Mouse (Mus musculus): ENCODE data around the gene Fez1. TPM values are rescaled to one million over a fixed set of nuclear protein-coding genes. Genes with fewer than 3 reads are reported as not detected.
A peak's percentile ranks its signal among the peaks of the same experiment; 100 is the strongest.

Gene Fez1
- total RNA-seq, 2 experiments from 2014 or later: not detected

DNA sequence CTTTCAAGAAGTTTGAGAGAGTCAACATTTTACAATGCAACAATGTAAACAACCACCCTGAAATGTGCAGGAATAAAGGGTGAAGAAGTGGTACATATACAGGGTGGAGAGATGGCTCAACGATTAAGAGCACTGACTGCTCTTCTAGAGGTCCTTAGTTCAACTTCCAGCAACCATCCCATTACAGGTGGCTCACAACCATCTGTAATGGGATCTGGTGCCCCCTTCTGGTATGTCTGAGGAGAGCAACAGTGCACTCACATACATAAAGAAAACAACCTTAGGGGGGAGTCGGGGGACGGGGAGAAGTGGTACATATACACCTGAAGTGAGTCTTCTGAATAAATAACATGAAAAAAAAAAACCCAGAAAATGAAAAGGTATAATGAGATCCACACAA lies 63.6 kb downstream of the Fez1 start:
- ATAC-seq (replicated peaks; ENCODE audit: low FRiP score, poor library complexity, severe bottlenecking): no peak

DNA sequence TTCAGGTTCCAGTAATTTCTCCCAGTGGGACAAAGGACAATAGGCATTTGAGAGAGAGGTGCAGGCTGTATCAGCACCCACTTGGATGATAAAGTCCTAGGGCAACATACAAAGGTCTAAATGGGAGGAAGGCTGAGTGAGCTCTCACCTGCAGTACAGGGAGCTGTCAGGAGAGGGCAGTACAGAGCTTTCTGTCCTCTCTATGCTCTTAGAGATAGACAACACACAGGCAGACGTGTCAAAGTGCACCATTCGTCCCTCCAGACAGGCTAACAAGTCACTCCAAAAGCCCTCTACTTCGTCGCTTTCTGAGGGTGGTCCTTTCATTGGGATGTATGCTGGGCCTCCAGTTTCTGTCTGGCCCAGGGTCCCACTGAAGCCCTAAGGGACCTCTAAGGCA lies 68.9 kb downstream of the Fez1 start:
- peak; percentile 55; the same call in 1 of the 2 replicates for ATAC-seq (replicated peaks; ENCODE audit: low FRiP score, poor library complexity, severe bottlenecking)

DNA sequence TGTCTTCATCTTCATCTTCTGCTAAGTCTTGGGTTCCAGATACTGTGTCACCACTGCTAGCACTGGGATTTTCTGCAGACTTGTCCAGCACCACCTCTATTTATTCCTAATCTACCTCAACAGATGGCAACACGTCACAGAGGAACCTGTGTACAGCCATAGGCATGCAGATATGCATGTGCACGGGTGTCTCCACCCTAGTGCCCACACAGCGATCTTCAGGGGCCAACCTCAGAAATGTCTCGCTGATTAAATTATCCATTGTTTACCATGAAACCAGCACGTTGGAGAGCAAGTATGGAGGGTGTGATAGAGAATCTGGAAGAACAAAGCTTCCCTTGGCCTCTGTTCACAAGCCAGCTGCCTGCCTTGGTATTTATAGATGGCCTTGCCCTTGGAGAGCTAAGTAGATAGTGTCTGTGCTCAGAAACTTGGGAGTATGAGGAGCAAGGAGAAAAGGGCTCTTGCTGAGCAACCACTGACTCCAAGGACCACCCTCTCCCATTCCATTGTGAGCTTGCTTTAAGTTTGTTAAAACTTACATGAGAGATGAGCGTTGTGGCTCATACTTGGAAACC lies 71.8 kb downstream of the Fez1 start:
- ATAC-seq (replicated peaks; ENCODE audit: low FRiP score, poor library complexity, severe bottlenecking): no peak

DNA sequence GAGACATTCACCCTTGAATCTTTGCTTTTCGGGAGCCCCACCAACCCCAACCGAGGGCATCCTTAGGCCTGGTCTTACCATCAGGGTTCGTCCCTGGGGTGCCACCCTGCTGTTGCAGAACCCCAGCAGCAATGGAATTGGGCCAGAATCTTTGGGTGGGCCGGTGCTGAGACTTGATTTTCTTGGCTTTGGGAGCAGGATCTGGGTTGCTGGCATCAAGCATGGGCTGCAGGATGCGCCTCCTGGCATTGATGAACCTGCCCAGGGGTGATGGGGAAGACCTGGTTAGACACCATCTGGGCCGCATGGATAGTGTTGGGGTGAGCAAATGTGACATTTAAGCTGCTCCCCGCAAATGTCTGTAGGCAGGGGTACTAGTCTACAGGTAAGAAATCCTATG lies 72.6 kb downstream of the Fez1 start:
- ATAC-seq (replicated peaks; ENCODE audit: low FRiP score, poor library complexity, severe bottlenecking): no peak

DNA sequence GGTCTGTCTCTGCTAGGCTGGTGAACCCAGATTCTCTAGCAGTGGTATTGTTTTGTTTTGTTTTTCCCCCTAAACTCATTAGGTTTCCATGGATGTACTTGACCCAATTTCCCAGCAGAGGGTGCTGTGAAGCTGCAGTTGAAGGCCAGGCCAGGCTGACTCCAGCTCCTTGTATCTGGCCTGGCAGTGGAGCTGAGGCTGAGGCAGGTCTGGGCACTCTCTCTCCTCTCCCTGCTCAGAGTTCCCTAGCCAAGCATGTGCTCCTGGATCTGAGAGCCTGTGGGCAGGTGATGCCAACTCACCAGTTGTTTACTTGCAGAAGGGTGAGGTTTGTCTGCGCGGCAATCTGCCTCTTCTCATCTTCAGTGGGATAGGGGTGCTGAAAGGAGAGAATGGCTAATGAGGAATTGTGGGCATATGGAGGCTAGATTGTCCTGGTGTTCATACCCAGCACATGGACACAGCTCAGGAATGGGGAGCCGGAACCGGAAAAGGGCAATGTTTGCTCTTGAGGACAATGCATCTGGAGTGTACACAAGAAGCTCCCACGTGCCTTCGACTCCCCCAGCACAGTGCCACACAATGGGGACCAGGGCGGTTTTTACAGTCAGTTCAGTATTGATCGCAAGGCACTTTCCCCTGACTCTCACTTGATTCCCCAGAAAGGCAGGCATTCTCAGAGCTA lies 73.5 kb downstream of the Fez1 start:
- ATAC-seq (replicated peaks; ENCODE audit: low FRiP score, poor library complexity, severe bottlenecking): no peak

- no peak for ATAC-seq (replicated peaks; ENCODE audit: low FRiP score, poor library complexity, severe bottlenecking)
Observed at GRCm38 (mm10) chr9:36898560-36898959, 76.9 kb downstream of the Fez1 start.

- ATAC-seq (replicated peaks; ENCODE audit: low FRiP score, poor library complexity, severe bottlenecking): no peak
Observed at GRCm38 (mm10) chr9:36900464-36900863, 78.8 kb downstream of the Fez1 start.

DNA sequence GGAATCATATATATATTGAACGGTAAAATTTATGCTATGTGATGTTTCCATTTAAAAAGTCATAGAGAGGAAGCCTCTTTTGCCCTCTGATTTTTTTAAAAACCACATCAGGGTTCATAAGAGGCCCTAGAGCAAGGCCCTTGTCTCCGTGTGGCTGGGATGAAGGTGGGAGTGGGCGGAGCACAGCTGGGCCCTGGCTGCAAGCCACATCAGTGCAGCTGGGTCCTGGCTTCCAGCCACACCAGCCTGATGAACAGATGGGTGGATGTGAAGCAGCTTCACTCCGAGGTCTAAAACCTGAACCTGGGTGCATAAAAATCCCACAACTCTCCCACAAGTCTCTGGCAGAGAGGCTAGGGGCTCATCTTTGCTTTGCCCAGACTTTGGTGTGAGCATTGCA lies 83.8 kb downstream of the Fez1 start:
- no peak for ATAC-seq (replicated peaks; ENCODE audit: low FRiP score, poor library complexity, severe bottlenecking)

- no peak; the same call in 1 of the 2 replicates for ATAC-seq (replicated peaks; ENCODE audit: low FRiP score, poor library complexity, severe bottlenecking)
Observed at GRCm38 (mm10) chr9:36916362-36916761, 94.7 kb downstream of the Fez1 start.

DNA sequence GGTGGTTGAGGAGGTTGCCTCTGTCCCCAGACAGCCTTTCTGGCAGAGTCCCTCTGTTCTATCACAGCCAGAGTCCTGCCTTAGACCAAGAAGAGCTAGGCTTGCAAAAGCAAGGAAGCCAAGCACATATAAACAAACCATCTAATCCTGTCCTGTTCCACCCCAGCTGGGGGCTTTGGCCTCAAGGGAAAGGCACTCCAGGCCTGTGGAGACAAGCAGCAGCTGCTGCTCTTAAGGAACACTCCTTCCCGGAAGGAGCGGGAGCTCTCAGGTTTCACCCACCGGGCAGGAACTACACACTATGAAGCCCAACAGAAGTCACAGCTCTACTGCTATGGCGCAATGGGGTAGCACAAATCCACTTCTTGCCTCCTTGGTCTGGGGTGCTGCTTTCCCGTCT lies 95.3 kb downstream of the Fez1 start:
- no peak for ATAC-seq (replicated peaks; ENCODE audit: low FRiP score, poor library complexity, severe bottlenecking)

DNA sequence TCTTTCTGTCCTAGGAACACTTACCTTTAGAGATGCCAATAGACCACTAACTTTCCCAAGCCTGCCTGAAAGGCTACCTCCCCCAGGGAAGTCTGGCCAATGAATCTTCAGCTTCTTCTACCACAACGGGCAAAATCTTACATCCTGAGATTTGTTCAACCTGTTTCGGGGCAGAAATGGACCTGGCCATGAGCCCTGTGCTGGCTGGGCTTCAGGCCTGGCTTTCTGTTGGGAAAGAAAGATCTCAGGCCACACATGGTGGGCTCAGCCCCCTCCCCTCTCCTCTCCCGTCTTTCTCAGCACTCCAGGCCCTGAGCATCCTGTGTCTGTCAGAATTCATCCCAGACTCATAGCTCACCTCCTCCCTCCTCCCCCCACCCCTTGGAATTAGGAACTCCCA lies 96.9 kb downstream of the Fez1 start:
- no peak for ATAC-seq (replicated peaks; ENCODE audit: low FRiP score, poor library complexity, severe bottlenecking)

GRCm38 (mm10) chr9:36919472-36919871 lies 97.8 kb downstream of the Fez1 start:
- ATAC-seq (replicated peaks; ENCODE audit: low FRiP score, poor library complexity, severe bottlenecking): no peak

- no peak for ATAC-seq (replicated peaks; ENCODE audit: low FRiP score, poor library complexity, severe bottlenecking)
Observed at GRCm38 (mm10) chr9:36921718-36922415, 100.2 kb downstream of the Fez1 start.

GRCm38 (mm10) chr9:36923753-36924152 lies 102.1 kb downstream of the Fez1 start:
- ATAC-seq (replicated peaks; ENCODE audit: low FRiP score, poor library complexity, severe bottlenecking): no peak

Other genes with a start within 250 kb of the Fez1 start
- not detected in 2 replicates for gene Gm17689, start 239.2 kb upstream of the Fez1 start, total RNA-seq (2015; ENCODE audit: low replicate concordance)
- gene Gm17689, start 239.2 kb upstream of the Fez1 start, total RNA-seq (2017; ENCODE audit: low replicate concordance): not detected in 2 replicates
- gene A630095E13Rik, start 178.5 kb upstream of the Fez1 start, total RNA-seq (2015; ENCODE audit: low replicate concordance): not detected in 2 replicates
- gene A630095E13Rik, start 178.5 kb upstream of the Fez1 start, total RNA-seq (2017; ENCODE audit: low replicate concordance): 0.56 TPM in 1 of 2 replicates, not detected in the other
- gene Acrv1, start 128.6 kb upstream of the Fez1 start, total RNA-seq (2015; ENCODE audit: low replicate concordance): not detected in 2 replicates
- gene Acrv1, start 128.6 kb upstream of the Fez1 start, total RNA-seq (2017; ENCODE audit: low replicate concordance): not detected in 2 replicates
- gene Chek1, start 94.8 kb upstream of the Fez1 start, total RNA-seq (2015; ENCODE audit: low replicate concordance): 9.0 and 13.1 TPM in 2 replicates
- 9.8 and 18.5 TPM in 2 replicates for gene Chek1, start 94.8 kb upstream of the Fez1 start, total RNA-seq (2017; ENCODE audit: low replicate concordance)
- gene Stt3a, start 54.2 kb upstream of the Fez1 start, total RNA-seq (2015; ENCODE audit: low replicate concordance): 59.9 and 134 TPM in 2 replicates
- 93.0 and 125 TPM in 2 replicates for gene Stt3a, start 54.2 kb upstream of the Fez1 start, total RNA-seq (2017; ENCODE audit: low replicate concordance)
- gene Ei24, start 24.5 kb upstream of the Fez1 start, total RNA-seq (2015; ENCODE audit: low replicate concordance): 11.9 and 17.1 TPM in 2 replicates
- 8.1 and 10.9 TPM in 2 replicates for gene Ei24, start 24.5 kb upstream of the Fez1 start, total RNA-seq (2017; ENCODE audit: low replicate concordance)